Mouse (Mus musculus) myocyte (in vitro differentiated cells): ENCODE data around the gene Cisd1. TPM values are rescaled to one million over a fixed set of nuclear protein-coding genes. Genes with fewer than 3 reads are reported as not detected.

Experiments used
- H3K27me3 ChIP-seq: one replicate; pipeline ENCODE4 v1.6.1; 2011; ENCODE audit not compliant: control insufficient read depth, insufficient read depth, insufficient read length
- H3K36me3 ChIP-seq: one replicate; pipeline ENCODE4 v1.6.1; 2011; ENCODE audit not compliant: control insufficient read depth, insufficient read depth
- H3K4me2 ChIP-seq: one replicate; pipeline ENCODE4 v1.6.1; 2011; ENCODE audit warnings: low read depth, control low read depth
- H3K4me3 ChIP-seq: one replicate; pipeline ENCODE4 v1.5.1; 2011; ENCODE audit warnings: mild to moderate bottlenecking, control low read depth, moderate library complexity
- H3K79me2 ChIP-seq: one replicate; pipeline ENCODE4 v1.6.1; 2011; ENCODE audit not compliant: control insufficient read depth, insufficient read depth
- H3ac ChIP-seq: one replicate; pipeline ENCODE4 v1.6.1; 2011; ENCODE audit not compliant: control insufficient read depth, insufficient read length
- CEBPB ChIP-seq: IDR thresholded peaks from 2 replicates; pipeline ENCODE4 v1.6.1; 2011; ENCODE audit warnings: mild to moderate bottlenecking, moderate library complexity; ENCODE audit not compliant: poor library complexity, insufficient read depth, severe bottlenecking
- E2F4 ChIP-seq: IDR thresholded peaks from one replicate; pipeline ENCODE4 v1.6.1; 2011; ENCODE audit warnings: mild to moderate bottlenecking, control low read depth, moderate library complexity; ENCODE audit not compliant: insufficient read depth
- MAX ChIP-seq: IDR thresholded peaks from one replicate; pipeline ENCODE4 v1.6.1; 2011; ENCODE audit warnings: low read depth, mild to moderate bottlenecking, control low read depth
- MYOD1 ChIP-seq, 3 experiments: IDR thresholded peaks; one replicate each; pipeline ENCODE4 v1.6.1; 2011; ENCODE audit warnings: control low read depth in 2 of 3, low read depth in 2 of 3, mild to moderate bottlenecking in 2 of 3, moderate library complexity in 1 of 3; ENCODE audit not compliant: insufficient read length in 2 of 3, control insufficient read depth in 1 of 3
- MYOG ChIP-seq, 3 experiments: IDR thresholded peaks; one replicate each; pipeline ENCODE4 v1.6.1; 2011; ENCODE audit warnings: control low read depth in 2 of 3, low read depth in 2 of 3, mild to moderate bottlenecking in 2 of 3; ENCODE audit not compliant: insufficient read length in 2 of 3, control insufficient read depth in 1 of 3, insufficient read depth in 1 of 3
- POLR2A ChIP-seq: IDR thresholded peaks from one replicate; pipeline ENCODE4 v1.6.1; 2011; ENCODE audit warnings: low read depth, mild to moderate bottlenecking, control low read depth, moderate library complexity; ENCODE audit not compliant: insufficient read length
- POLR2AphosphoS2 ChIP-seq: IDR thresholded peaks from one replicate; pipeline ENCODE4 v1.6.1; 2011; ENCODE audit warnings: low read depth, control low read depth; ENCODE audit not compliant: insufficient read length
- REST ChIP-seq: IDR thresholded peaks from one replicate; pipeline ENCODE4 v1.6.1; 2011; ENCODE audit warnings: mild to moderate bottlenecking, control low read depth, moderate library complexity; ENCODE audit not compliant: insufficient read depth, insufficient read length
- SRF ChIP-seq: IDR thresholded peaks from one replicate; pipeline ENCODE4 v1.6.1; 2011; ENCODE audit warnings: low read depth; ENCODE audit not compliant: control insufficient read depth, insufficient read length
- TCF12 ChIP-seq: IDR thresholded peaks from one replicate; pipeline ENCODE4 v1.6.1; 2011; ENCODE audit warnings: mild to moderate bottlenecking, control low read depth; ENCODE audit not compliant: poor library complexity, insufficient read depth, severe bottlenecking
- TCF3 ChIP-seq: IDR thresholded peaks from one replicate; pipeline ENCODE4 v1.6.1; 2011; ENCODE audit warnings: low read depth, control low read depth; ENCODE audit not compliant: insufficient read length
- USF1 ChIP-seq: IDR thresholded peaks from one replicate; pipeline ENCODE4 v1.6.1; 2011; ENCODE audit warnings: low read depth, mild to moderate bottlenecking, control low read depth, moderate library complexity
- polyA plus RNA-seq: library from polyadenylated mRNA; unstranded; fragments of >200 nt; fragmentation: generic; extraction: Trizol; gene quantifications from one replicate; pipeline ENCODE4 v1.2.1, GENCODE M21; 2012; ENCODE audit warnings: missing spikeins

Gene Cisd1
- polyA plus RNA-seq, 1 experiment: 124 TPM

DNA sequence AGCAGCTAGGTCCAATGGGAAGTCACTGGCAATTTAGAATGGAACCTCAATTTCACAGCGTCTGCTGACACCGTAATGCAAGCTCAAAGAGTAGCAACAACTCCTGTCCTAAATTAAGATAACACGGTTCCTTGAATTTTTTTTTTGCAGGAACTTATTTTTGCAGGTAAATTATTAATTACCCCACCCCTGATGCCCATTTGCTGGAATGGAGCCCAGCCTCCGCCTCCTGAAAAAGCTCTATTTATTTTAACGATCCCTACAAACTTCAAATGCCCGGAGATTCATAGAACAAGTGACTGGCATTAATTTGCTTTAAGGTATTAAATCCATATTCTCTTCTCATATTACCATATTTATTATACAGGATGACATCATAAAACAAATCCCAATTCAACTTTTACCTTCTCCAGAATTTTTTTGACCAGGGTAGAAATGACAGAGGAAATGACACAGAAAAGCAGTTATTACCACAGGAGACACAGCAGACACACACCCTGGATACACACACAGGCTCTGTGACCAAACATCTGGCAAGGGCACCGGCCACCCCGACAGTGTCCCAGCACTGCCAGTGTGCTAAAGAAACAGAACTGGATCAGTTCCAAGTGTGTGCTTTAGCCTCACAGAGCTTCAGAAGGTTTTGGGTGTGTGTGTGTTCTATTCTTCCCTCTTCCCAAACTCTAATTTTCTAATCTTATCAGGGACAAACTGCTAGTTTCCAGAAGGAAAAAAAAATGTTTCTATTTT is 6.4 kb downstream of the Cisd1 start:
- Histone ChIP-seq H3K79me2 (peaks cover 31% of the 10 kb centered on the region), H3K36me3 (peaks cover 12% of the 10 kb centered on the region), H3ac (no peak overlapping the region), H3K27me3 (no peaks in the 10 kb centered on the region), H3K4me2 (no peak overlapping the region), H3K4me3 (no peak overlapping the region)
- TF ChIP-seq USF1 (no peak), TCF12 (no peak), POLR2AphosphoS2 (no peak), E2F4 (no peak), MYOD1 (IDR thresholded peaks at IDR 0.05; ENCODE audit: control insufficient read depth in 1 of 3, insufficient read length in 2 of 3, low read depth in 2 of 3) (no peak), POLR2A (no peak), MAX (no peak), MYOG (IDR thresholded peaks at IDR 0.05; ENCODE audit: control insufficient read depth in 1 of 3, insufficient read depth in 1 of 3, insufficient read length in 2 of 3, low read depth in 2 of 3) (no peak), REST (no peak), TCF3 (no peak), CEBPB (no peak), SRF (no peak)

DNA sequence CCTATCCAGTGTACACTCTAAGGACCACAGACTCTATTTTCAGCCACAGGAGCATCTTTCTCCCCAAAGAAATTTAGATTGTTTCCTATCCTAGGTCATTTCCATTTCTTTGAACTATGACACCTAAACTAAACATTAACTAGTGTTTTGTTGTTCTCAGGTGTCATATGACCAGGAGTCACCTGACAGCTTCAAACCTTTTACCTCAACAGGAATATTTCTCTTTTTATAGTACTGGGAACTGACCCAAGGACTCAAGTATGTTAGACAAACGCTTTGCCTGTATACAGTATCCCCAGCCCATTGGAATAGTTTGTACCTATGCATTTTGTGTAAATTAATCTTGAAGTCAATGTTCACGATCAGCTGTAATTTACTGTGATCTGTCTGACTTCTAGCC is 7.0 kb downstream of the Cisd1 start:
- no peak overlapping the region for H3K4me2 ChIP-seq
- H3ac ChIP-seq: no peak overlapping the region
- H3K79me2 ChIP-seq: peaks cover 27% of the 10 kb centered on the region
- H3K36me3 ChIP-seq: peaks cover 17% of the 10 kb centered on the region
- TF ChIP-seq MYOD1 (IDR thresholded peaks at IDR 0.05; ENCODE audit: control insufficient read depth in 1 of 3, insufficient read length in 2 of 3, low read depth in 2 of 3): no peak
- TF ChIP-seq REST: no peak
- no peak for TF ChIP-seq USF1
- H3K27me3 ChIP-seq: no peaks in the 10 kb centered on the region
- H3K4me3 ChIP-seq: no peak overlapping the region

DNA sequence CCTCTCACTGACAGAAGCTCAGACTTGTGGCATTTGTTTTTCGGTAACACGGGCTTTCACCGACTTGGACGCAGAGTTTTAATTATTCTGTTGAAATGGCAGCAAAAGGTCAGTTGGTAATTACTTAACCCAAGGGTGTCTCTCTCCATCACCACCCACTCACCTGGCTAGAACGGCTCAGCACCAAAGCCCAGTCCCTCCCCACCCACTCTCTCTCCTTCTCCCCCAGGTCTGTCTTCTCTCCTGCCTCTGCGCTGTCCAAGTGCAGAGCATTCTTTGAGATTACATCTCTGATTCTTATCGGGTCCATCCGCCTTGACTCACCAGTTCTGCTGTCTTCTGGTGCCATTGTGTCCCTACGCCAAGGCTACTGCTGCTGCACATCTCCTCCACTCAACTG is 11.9 kb downstream of the Cisd1 start:
- Histone ChIP-seq H3K4me2 (no peak overlapping the region), H3ac (no peak overlapping the region), H3K79me2 (no peaks in the 10 kb centered on the region), H3K27me3 (no peaks in the 10 kb centered on the region), H3K36me3 (peaks cover 26% of the 10 kb centered on the region), H3K4me3 (no peak overlapping the region)
- TF ChIP-seq USF1 (no peak), TCF3 (no peak), REST (no peak), E2F4 (no peak), SRF (no peak), TCF12 (no peak), CEBPB (no peak), MYOD1 (IDR thresholded peaks at IDR 0.05; ENCODE audit: control insufficient read depth in 1 of 3, insufficient read length in 2 of 3, low read depth in 2 of 3) (no peak), MAX (no peak), POLR2AphosphoS2 (no peak)

DNA sequence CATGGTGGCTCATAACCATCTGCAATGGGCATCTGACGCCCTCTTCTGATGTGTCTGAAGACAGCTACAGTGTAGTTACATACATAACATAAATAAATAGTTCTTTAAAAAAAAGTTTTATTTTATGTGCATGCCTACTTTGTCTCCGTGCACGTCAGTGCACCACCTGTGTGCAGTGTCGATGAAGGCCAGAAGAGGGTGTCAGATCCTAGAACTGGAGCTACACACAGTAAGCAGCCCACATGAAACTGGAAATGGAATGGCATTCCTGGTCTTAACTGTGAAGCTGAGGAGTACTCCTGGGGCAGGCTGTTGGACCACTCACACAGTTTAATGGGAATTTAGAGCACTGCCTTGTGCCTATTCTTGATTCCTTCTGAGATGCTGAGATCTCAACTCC is 12.4 kb downstream of the Cisd1 start:
- no peak overlapping the region for H3K4me2 ChIP-seq
- H3K79me2 ChIP-seq: no peaks in the 10 kb centered on the region
- no peak overlapping the region for H3K4me3 ChIP-seq
- no peak for TF ChIP-seq POLR2AphosphoS2
- TF ChIP-seq TCF12: no peak
- no peak for TF ChIP-seq E2F4
- TF ChIP-seq MYOG (IDR thresholded peaks at IDR 0.05; ENCODE audit: control insufficient read depth in 1 of 3, insufficient read depth in 1 of 3, insufficient read length in 2 of 3, low read depth in 2 of 3): no peak
- TF ChIP-seq TCF3: no peak
- TF ChIP-seq CEBPB: no peak
- H3ac ChIP-seq: no peak overlapping the region
- no peaks in the 10 kb centered on the region for H3K27me3 ChIP-seq
- H3K36me3 ChIP-seq: peaks cover 26% of the 10 kb centered on the region

DNA sequence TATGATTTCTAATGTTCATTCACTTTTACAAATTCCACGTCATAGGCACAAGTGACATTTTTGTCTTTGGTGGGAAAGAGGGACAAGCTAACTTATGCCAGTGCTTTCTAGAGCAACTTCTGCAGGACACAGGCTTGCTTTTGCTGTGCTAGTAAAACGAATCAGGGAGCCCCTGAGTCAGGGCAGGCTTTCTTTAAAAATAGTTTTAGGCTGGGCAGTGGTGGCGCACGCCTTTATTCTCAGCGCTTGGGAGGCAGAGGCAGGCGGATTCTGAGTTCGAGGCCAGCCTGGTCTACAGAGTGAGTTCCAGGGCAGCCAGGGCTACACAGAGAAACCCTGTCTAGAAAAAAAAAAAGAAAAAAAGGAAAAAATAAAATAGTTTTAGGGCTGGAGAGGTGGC is 12.8 kb downstream of the Cisd1 start:
- no peak overlapping the region for H3K4me3 ChIP-seq
- H3K36me3 ChIP-seq: peaks cover 26% of the 10 kb centered on the region
- H3K4me2 ChIP-seq: no peak overlapping the region
- H3K79me2 ChIP-seq: no peaks in the 10 kb centered on the region
- H3K27me3 ChIP-seq: no peaks in the 10 kb centered on the region
- TF ChIP-seq MYOD1 (IDR thresholded peaks at IDR 0.05; ENCODE audit: control insufficient read depth in 1 of 3, insufficient read length in 2 of 3, low read depth in 2 of 3): no peak
- TF ChIP-seq CEBPB: no peak
- TF ChIP-seq E2F4: no peak
- no peak for TF ChIP-seq POLR2A
- H3ac ChIP-seq: no peak overlapping the region
